Mouse (Mus musculus) liver, embryonic 14.5 days (tissue): ENCODE measurements around the gene Hdac4. TPM values are rescaled to one million over a fixed set of nuclear protein-coding genes. Genes with fewer than 3 reads are reported as not detected.

Experiments
- ATAC-seq: fragments of 200-750 bp; cut with Nextera tagmentation; 2 replicates; pipeline ENCODE4 v1.8.0; 2017; ENCODE audit warnings: moderate number of reproducible peaks, mild to moderate bottlenecking, moderate library complexity; ENCODE audit not compliant: insufficient read depth
- DNase-seq, 3 experiments: peaks; one replicate each; pipeline ENCODE4 v3.0.0-alpha.2; 2012 to 2013; ENCODE audit warnings: low read depth in 3 of 3, low spot score in 3 of 3
- H3K27ac ChIP-seq: fragments of 300-500 bp; sonication (generic); 2 replicates; pipeline ENCODE4 v1.5.1; 2014; ENCODE audit warnings: moderate library complexity, mild to moderate bottlenecking, control low read depth, inconsistent platforms
- H3K27me3 ChIP-seq: fragments of 300-500 bp; sonication (generic); 2 replicates; pipeline ENCODE4 v1.6.1; 2014; ENCODE audit warnings: mild to moderate bottlenecking, low read length, moderate library complexity; ENCODE audit not compliant: control insufficient read depth, insufficient read depth
- H3K36me3 ChIP-seq: fragments of 300-500 bp; sonication (generic); replicated peaks from 2 replicates; pipeline ENCODE4 v1.6.1; 2014; ENCODE audit warnings: low read depth; ENCODE audit not compliant: control insufficient read depth, insufficient read depth
- H3K4me1 ChIP-seq, 2 experiments: fragments of 200-500 bp in 1 of 2; fragments of 300-500 bp in 1 of 2; sonication (generic) in 1 of 2; replicated peaks; 2 replicates each; pipeline ENCODE4 v1.6.1; 2012 to 2014; ENCODE audit warnings: antibody characterized with exemption in 1 of 2, inconsistent platforms in 1 of 2, low read length in 1 of 2; ENCODE audit not compliant: control insufficient read depth in 2 of 2, insufficient read depth in 2 of 2
- H3K4me2 ChIP-seq: fragments of 300-500 bp; sonication (generic); 2 replicates; pipeline ENCODE4 v1.6.1; 2014; ENCODE audit warnings: low read depth, mild to moderate bottlenecking, control low read depth, moderate library complexity
- H3K4me3 ChIP-seq, 2 experiments: fragments of 200-500 bp in 1 of 2; fragments of 300-500 bp in 1 of 2; sonication (generic) in 1 of 2; 2 replicates each; pipeline ENCODE4 v1.5.1; 2012 to 2014; ENCODE audit warnings: low read depth in 2 of 2, low read length in 2 of 2, mild to moderate bottlenecking in 2 of 2, control low read depth in 1 of 2, inconsistent platforms in 1 of 2, moderate library complexity in 1 of 2; ENCODE audit not compliant: insufficient read depth in 1 of 2
- H3K9ac ChIP-seq: fragments of 300-500 bp; sonication (generic); replicated peaks from 2 replicates; pipeline ENCODE4 v1.6.1; 2014; ENCODE audit warnings: mild to moderate bottlenecking, control low read depth, moderate library complexity
- H3K9me3 ChIP-seq: fragments of 300-500 bp; sonication (generic); 2 replicates; pipeline ENCODE4 v1.6.1; 2016; ENCODE audit warnings: low read length, mixed read lengths; ENCODE audit not compliant: control insufficient read depth
- CTCF ChIP-seq: IDR thresholded peaks from 2 replicates; pipeline ENCODE4 v1.5.1; 2016; ENCODE audit warnings: antibody characterized with exemption, low read depth, control low read depth
- EP300 ChIP-seq: IDR thresholded peaks from 2 replicates; pipeline ENCODE4 v1.6.1; 2016; ENCODE audit warnings: antibody characterized with exemption, low read depth
- WGBS: fragments of 180-500 bp; shearing (Covaris S2); extraction: QIAGEN DNeasy Blood & Tissue Kit; methylation state at CpG from one replicate; pipeline ENCODE4 v1.1.7; 2014; ENCODE audit not compliant: insufficient replicate concordance; 5-methylcytosine and 5-hydroxymethylcytosine counted together
- polyA plus RNA-seq, 2 experiments: library from polyadenylated mRNA; depleted of rRNA in 1 of 2; stranded (reverse) in 1 of 2; unstranded in 1 of 2; fragments of >200 nt; fragmentation: Nextera tagmentation in 1 of 2; extraction: Ambion mirVana in 1 of 2; gene quantifications; 2 replicates each; pipeline versions ENCODE4 v1.2.1 to v1.2.3; 2012 to 2014

The Hdac4 gene
- polyA plus RNA-seq, 2 experiments = 1.5 to 3.1 TPM

DNA sequence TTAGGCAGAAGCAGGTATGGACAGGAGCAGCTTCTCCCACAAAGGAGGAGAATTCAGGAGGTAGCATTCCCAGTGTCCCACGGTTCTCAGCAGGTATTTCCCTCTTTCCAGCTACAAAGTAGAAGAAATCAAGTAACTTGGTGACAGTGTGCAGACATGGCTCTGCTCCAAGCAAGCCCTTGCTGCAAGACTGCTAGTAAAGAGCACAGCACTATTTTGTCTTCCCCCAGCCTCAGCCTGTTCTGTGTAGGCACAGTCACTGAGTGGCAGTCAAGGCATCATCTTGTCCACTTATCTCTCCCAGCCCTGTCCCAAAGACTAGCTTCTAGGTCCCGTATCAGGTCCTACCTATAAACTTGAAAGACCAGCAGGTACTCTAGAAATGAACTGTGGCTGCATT lies 86.9 kb downstream of the Hdac4 start:
- Histone ChIP-seq H3K36me3 (no peaks in the 10 kb centered on the region), H3K27me3 (no peaks in the 10 kb centered on the region), H3K4me3 (no peak overlapping the region), H3K27ac (no peak overlapping the region), H3K9ac (no peak overlapping the region), H3K4me1 (0 out of 4 replicates have a peak, but pooled peaks cover 0 to 4% of the 10 kb centered on the region in 2 experiments), H3K4me2 (no peak overlapping the region), H3K9me3 (no peaks in the 10 kb centered on the region)
- 75% methylated on average over 2 of the region's 2 CpGs for WGBS
- ATAC-seq = no peak
- TF ChIP-seq CTCF (no peak), EP300 (no peak)
- DNase-seq = no peak

DNA sequence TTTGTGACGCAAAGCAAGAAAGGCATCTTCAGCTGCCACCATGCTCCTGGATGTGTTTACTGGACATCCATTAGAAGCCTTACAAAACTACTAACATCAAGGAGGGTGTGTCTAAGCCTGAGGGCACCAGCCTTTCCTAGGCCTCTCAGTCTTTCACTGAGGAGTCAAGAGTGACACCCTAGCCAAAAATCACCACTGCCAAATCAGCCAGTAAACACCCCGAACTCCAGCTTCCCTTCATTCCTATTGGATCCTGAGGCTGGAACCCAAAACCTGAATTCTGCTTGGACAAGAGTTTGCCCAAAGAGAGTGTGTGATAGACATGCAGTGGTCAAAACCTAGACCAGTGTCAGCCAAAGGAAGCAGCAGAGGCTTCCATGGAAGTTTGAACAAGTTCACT lies 87.5 kb downstream of the Hdac4 start:
- ATAC-seq (no peak), DNase-seq (no peak)
- Histone ChIP-seq H3K36me3 (no peaks in the 10 kb centered on the region), H3K4me1 (peaks cover 0 to 4% of the 10 kb centered on the region in 2 experiments; a peak in 1 of 4 replicates), H3K4me2 (no peak overlapping the region), H3K27me3 (no peaks in the 10 kb centered on the region), H3K9ac (no peak overlapping the region), H3K4me3 (no peak overlapping the region), H3K27ac (no peak overlapping the region), H3K9me3 (no peaks in the 10 kb centered on the region)
- WGBS = 74% methylated on average over 2 of the region's 2 CpGs
- no peak for TF ChIP-seq CTCF

DNA sequence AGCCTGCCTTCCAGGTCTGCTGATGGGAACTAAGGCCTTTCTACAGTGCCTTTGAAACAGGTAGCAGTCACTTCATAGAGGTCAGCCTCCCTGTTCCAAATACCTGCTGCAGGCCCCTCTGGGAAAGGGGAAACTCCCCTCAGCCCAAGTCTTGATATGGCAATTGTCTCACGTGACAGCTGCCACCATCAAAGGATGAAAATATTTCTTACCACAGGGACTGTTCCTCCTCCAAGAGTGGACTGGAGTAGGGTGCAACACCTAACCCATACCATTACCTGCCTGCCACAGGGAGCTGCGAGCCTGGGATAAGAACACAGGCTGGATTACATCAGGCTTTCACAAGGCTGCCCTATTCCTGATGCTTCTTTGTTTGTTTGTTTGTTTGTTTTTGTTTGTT lies 88.0 kb downstream of the Hdac4 start:
- peaks cover 0 to 4% of the 10 kb centered on the region in 2 experiments; a peak in 1 of 4 replicates for H3K4me1 ChIP-seq
- 53% methylated on average over 2 of the region's 2 CpGs for WGBS
- no peak overlapping the region for H3K4me3 ChIP-seq
- no peaks in the 10 kb centered on the region for H3K27me3 ChIP-seq
- ATAC-seq (no peak), DNase-seq (no peak)
- H3K4me2 ChIP-seq = no peak overlapping the region
- H3K27ac ChIP-seq = no peak overlapping the region
- TF ChIP-seq CTCF (no peak), EP300 (no peak)
- H3K9ac ChIP-seq = no peak overlapping the region
- no peaks in the 10 kb centered on the region for H3K36me3 ChIP-seq
- H3K9me3 ChIP-seq = no peaks in the 10 kb centered on the region

DNA sequence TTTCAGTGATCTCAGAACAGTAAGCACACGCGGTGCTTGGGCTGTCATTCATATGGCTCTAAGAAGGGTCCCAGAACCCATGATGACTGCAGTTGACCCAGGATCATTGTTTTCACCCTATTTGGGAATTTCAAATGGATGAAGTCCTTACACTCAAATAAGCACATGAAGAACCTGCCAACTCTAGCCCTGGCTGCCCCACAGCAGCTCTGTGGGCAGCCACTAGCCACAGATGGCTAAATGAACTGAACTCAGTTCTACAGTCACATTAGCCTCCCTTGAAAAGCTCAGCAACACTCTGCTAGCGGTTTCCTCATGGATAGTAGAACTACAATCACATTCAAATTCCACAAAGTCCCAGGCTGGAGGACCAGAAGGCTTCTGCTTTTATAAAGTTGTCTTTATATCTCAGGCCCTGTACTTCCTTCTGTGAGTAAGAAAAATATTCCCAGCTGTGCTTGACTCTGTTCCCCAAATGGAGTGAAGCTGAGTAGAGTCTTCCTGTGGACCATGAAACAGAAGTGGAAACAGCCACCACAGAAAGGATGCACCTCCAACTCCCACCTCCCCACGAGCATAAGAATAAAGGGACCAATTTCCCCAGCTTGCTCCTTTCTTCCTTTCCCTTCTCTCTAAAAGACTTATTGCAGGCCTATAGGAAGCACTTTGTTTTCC lies 88.9 kb downstream of the Hdac4 start:
- WGBS = 68% methylated on average over 4 of the region's 4 CpGs
- ATAC-seq (no peak), DNase-seq (no peak)
- Histone ChIP-seq H3K4me2 (no peak overlapping the region), H3K4me3 (no peak overlapping the region), H3K36me3 (no peaks in the 10 kb centered on the region), H3K27me3 (no peaks in the 10 kb centered on the region), H3K9ac (no peak overlapping the region), H3K9me3 (no peaks in the 10 kb centered on the region), H3K27ac (no peak overlapping the region), H3K4me1 (peaks cover 0 to 6% of the 10 kb centered on the region in 2 experiments; a peak in 1 of 4 replicates)
- no peak for TF ChIP-seq CTCF
- TF ChIP-seq EP300 = no peak

DNA sequence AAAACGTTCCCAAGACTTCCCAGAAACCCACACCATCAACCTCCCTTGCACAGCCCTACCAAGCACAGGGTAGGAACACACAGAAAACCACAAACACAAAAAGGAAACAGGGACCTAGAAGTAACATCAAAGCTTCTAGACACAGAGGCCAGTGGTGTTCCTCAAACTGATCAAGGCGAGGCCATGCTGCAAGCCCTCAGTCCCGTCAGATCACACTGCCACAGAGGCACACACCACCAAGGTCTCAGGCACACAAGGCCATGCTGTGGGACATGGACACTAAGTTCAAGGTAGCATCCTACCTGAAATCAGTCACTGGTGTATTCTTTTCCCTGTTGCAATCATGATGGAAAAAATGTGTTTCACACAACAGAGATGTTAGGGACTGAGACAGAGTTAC lies 90.8 kb downstream of the Hdac4 start:
- Histone ChIP-seq H3K4me3 (no peak overlapping the region), H3K27ac (no peak overlapping the region), H3K9me3 (no peaks in the 10 kb centered on the region), H3K36me3 (no peaks in the 10 kb centered on the region), H3K4me2 (no peak overlapping the region), H3K9ac (no peak overlapping the region), H3K4me1 (peaks cover 0 to 10% of the 10 kb centered on the region in 2 experiments; a peak in 1 of 4 replicates), H3K27me3 (no peaks in the 10 kb centered on the region)
- 37% methylated on average over 3 of the region's 3 CpGs for WGBS
- TF ChIP-seq EP300 = no peak
- TF ChIP-seq CTCF = no peak
- no peak for ATAC-seq
- no peak for DNase-seq
